In the genomic region with DNA sequence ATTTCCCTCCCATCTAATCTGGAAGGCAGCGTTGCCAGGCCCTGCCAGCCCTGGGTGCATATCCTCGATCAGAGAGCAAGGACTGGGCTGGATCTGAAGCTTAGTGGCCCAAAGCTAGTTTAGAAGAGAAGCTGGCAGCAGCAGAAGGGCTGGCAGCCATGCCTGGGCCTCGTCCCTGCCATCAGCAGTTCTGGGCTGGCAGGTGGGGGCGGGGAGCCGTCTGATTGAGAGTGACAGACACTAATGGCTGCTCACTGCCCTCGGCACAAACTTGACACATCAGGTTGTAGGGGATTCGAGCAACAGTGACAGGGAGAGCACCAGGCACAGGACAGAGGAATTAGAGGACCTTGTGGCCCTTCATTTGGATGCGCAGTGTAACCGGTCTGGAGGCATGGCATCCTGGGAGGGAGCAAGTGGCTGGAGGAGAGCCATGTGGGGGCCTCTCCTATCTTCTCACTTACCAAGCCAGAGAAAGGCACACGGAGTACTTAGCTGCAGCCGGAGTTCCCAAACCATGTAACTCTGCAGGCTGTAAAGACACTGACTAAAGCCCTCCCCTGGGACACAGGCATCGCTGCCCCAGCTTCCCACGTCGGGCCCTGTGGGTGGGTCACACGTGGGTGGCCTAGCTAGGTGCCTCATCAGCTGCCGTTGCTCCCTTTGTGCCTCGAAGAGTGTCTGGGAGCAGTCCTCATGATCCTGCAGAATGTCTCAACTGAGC, we compare ENCODE assay signal across 13 mouse cellular contexts. TPM values are rescaled to one million over a fixed set of nuclear protein-coding genes. Genes with fewer than 3 reads are reported as not detected.
DNase-seq lines count a peak whose midpoint lies in the region; ATAC-seq and TF ChIP-seq lines count a peak whose summit lies in the region.
"Had no signal": no experiment of that assay in that cellular context is flagged by ENCODE, and none has a peak within 500 bp of the region (broad histone marks: within the 10 kb centered on the region; RNA-seq: fewer than 3 reads in every experiment).

No protein-coding gene starts in this region.

- no peak for TF ChIP-seq POLR2A in brain, embryonic 14.5 days (IDR thresholded peaks at IDR 0.05; ENCODE audit: borderline replicate concordance, extremely low read depth, insufficient read depth, insufficient read length, poor library complexity, severe bottlenecking)

- DNase-seq in hindbrain, embryonic 10.5 days (ENCODE audit: low spot score), result no peak
- peak; percentile 72 for DNase-seq in brain, embryonic 14.5 days (ENCODE audit: low read depth)
- DNase-seq in cerebellum, adult 11-12 months, result peak; percentile 90
- peak; percentile 63 for DNase-seq in gastrocnemius, postnatal 14 days
- DNase-seq in thymus, postnatal 25 days, result no peak
- no peak for DNase-seq in spleen, postnatal 4 days (ENCODE audit: low spot score in 2 of 2)
- DNase-seq in thymus, postnatal 10 days (ENCODE audit: low spot score in 2 of 2), result no peak
- DNase-seq: kidney, adult 2 months had no signal

- no peak overlapping the region for H3K4me2 ChIP-seq in hindbrain, embryonic 16.5 days (ENCODE audit: low read length)
- H3K4me2 ChIP-seq: limb, embryonic 12.5 days; lung, embryonic 15.5 days had no signal

- H3K27me3 ChIP-seq in hindbrain, embryonic 16.5 days (replicated peaks; ENCODE audit: control insufficient read depth, insufficient read depth, low read length), result no peaks in the 10 kb centered on the region
- no peaks in the 10 kb centered on the region for H3K27me3 ChIP-seq in hindbrain, embryonic 10.5 days (ENCODE audit: insufficient read depth, poor library complexity, severe bottlenecking)
- H3K27me3 ChIP-seq: lung, embryonic 15.5 days had no signal

- no peaks in the 10 kb centered on the region; the same call in 1 of the 2 replicates for H3K36me3 ChIP-seq in hindbrain, embryonic 16.5 days (ENCODE audit: control insufficient read depth, insufficient read depth, low read length)
- H3K36me3 ChIP-seq in hindbrain, embryonic 10.5 days, result no peaks in the 10 kb centered on the region
- H3K36me3 ChIP-seq: limb, embryonic 12.5 days; lung, embryonic 15.5 days had no signal

- H3K9ac ChIP-seq in hindbrain, embryonic 16.5 days (ENCODE audit: low read depth, low read length), result peak overlapping the region; percentile 32; the same call in 1 of the 2 replicates
- H3K9ac ChIP-seq: limb, embryonic 12.5 days; lung, embryonic 15.5 days had no signal

- peaks cover 24% of the 10 kb centered on the region for H3K4me1 ChIP-seq in hindbrain, embryonic 16.5 days (ENCODE audit: control insufficient read depth, insufficient read depth, low read depth, low read length)
- H3K4me1 ChIP-seq in hindbrain, embryonic 10.5 days (replicated peaks), result peaks cover 21% of the 10 kb centered on the region

- H3K4me3 ChIP-seq in hindbrain, embryonic 16.5 days (ENCODE audit: low read length), result no peak overlapping the region
- no peak overlapping the region for H3K4me3 ChIP-seq in hindbrain, embryonic 10.5 days
- H3K4me3 ChIP-seq: limb, embryonic 12.5 days; lung, embryonic 15.5 days had no signal

- intact Hi-C loops in gastrocnemius, postnatal 14 days (cut with DNase I; ENCODE audit: low total_unique reads), result no loop called here

- ATAC-seq in hindbrain, embryonic 16.5 days, result peak; percentile 35; the same call in 1 of the 2 replicates

- no peaks in the 10 kb centered on the region for H3K9me3 ChIP-seq in hindbrain, embryonic 16.5 days (ENCODE audit: control insufficient read depth, low read length)
- no peaks in the 10 kb centered on the region for H3K9me3 ChIP-seq in hindbrain, embryonic 10.5 days
- H3K9me3 ChIP-seq: limb, embryonic 12.5 days; lung, embryonic 15.5 days had no signal

- H3K27ac ChIP-seq in hindbrain, embryonic 16.5 days (ENCODE audit: low read depth, low read length), result no peak overlapping the region; the same call in 1 of the 2 replicates
- H3K27ac ChIP-seq in hindbrain, embryonic 10.5 days, result no peak overlapping the region
- H3K27ac ChIP-seq: limb, embryonic 12.5 days; lung, embryonic 15.5 days had no signal

- WGBS in hindbrain, embryonic 16.5 days, result 58% methylated on average over 17 of the region's 17 CpGs
- 74% methylated on average over 17 of the region's 17 CpGs for WGBS in hindbrain, embryonic 10.5 days

- TF ChIP-seq CTCF in brain, embryonic 14.5 days (IDR thresholded peaks at IDR 0.05; ENCODE audit: borderline replicate concordance, extremely low read depth, insufficient read depth, insufficient read length), result no peak

RNA-seq across cellular contexts. Expression of a gene that starts 39.7 kb away (rescaled TPM):
- polyA plus RNA-seq in hindbrain, embryonic 16.5 days (2015; fragmentation: Nextera tagmentation; extraction: Ambion mirVana), result not detected in 2 replicates
- not detected in 2 replicates for polyA plus RNA-seq in hindbrain, embryonic 10.5 days (2016; fragmentation: Nextera tagmentation; extraction: Ambion mirVana)
- polyA plus RNA-seq in brain, embryonic 14.5 days (2012; rRNA removed), result 0.21 and 0.28 TPM in 2 replicates
- not detected for total RNA-seq in gastrocnemius, postnatal 14 days (2021)
- total RNA-seq: ES-E14 had no signal
- polyA plus RNA-seq: limb, embryonic 12.5 days; lung, embryonic 15.5 days; spleen, adult 2 months had no signal

Comparison
In these comparisons a context has a peak if more than half of its experiments do, and no peak if none do; other contexts are left out.
1. DNase-seq: peak in brain, embryonic 14.5 days (single experiment), cerebellum, adult 11-12 months (single experiment) and gastrocnemius, postnatal 14 days (single experiment); none in hindbrain, embryonic 10.5 days (single experiment), thymus, postnatal 25 days (single experiment), spleen, postnatal 4 days (0 of 2) and thymus, postnatal 10 days (0 of 2).